Mouse (Mus musculus) spleen, adult 2 months (tissue): ENCODE results near the gene Myocd.

Experiments used
- CTCF ChIP-seq: fragments of 200-500 bp; IDR thresholded peaks from 2 replicates; pipeline ENCODE4 v1.5.1; 2011; ENCODE audit warnings: mild to moderate bottlenecking, inconsistent platforms; ENCODE audit not compliant: insufficient read depth, insufficient read length, insufficient replicate concordance; ENCODE audit errors: extremely low read depth
- POLR2A ChIP-seq: fragments of 200-500 bp; IDR thresholded peaks from 2 replicates; pipeline ENCODE4 v1.6.1; 2011; ENCODE audit warnings: low read depth, low read length, inconsistent platforms

DNA sequence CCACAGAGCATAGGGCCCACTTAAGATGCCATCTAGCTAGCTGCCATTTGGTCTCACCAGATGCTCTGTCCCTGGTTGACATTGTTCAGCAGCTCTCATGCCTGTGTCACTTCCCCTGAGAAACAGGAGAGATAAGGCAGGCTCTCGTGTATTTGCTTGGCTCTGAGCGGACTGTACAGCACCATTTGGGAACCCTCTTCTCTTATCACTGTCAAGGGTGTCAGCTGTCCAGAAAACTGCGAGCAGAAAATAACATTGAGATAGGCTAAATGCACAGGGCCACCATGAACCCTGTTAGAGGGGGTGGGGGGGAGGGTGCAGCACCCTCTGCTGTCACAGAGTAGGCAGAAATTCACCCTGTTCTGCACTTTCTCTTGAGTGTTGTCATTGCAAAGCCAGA is 34.0 kb upstream of the Myocd start:
- TF ChIP-seq CTCF, result no peak
- no peak for TF ChIP-seq POLR2A
